Mouse (Mus musculus) hindbrain, embryonic 10.5 days (tissue): ENCODE data around the gene Rab1a. TPM values are rescaled to one million over a fixed set of nuclear protein-coding genes. Genes with fewer than 3 reads are reported as not detected.
"Not testable (repeated sequence)": the region's sequence is repeated elsewhere in the genome, so short reads cannot be mapped to it uniquely, and the experiment has no call there.

Experiments used
- DNase-seq: peaks from one replicate; pipeline ENCODE4 v3.0.0-alpha.2; 2017; ENCODE audit warnings: low spot score
- H3K27ac ChIP-seq: fragments of 300-500 bp; sonication (generic); 2 replicates; pipeline ENCODE4 v1.5.1; 2016; ENCODE audit warnings: mild to moderate bottlenecking, moderate library complexity
- H3K27me3 ChIP-seq: fragments of 300-500 bp; sonication (generic); 2 replicates; pipeline ENCODE4 v1.6.1; 2016; ENCODE audit warnings: mild to moderate bottlenecking; ENCODE audit not compliant: poor library complexity, insufficient read depth, severe bottlenecking
- H3K36me3 ChIP-seq: fragments of 300-500 bp; sonication (generic); 2 replicates; pipeline ENCODE4 v1.6.1; 2016; ENCODE audit warnings: mild to moderate bottlenecking, moderate library complexity
- H3K4me1 ChIP-seq: fragments of 300-500 bp; sonication (generic); replicated peaks from 2 replicates; pipeline ENCODE4 v1.6.1; 2016; ENCODE audit warnings: mild to moderate bottlenecking
- H3K4me3 ChIP-seq: fragments of 300-500 bp; sonication (generic); 2 replicates; pipeline ENCODE4 v1.5.1; 2016; ENCODE audit warnings: mild to moderate bottlenecking, moderate library complexity
- H3K9me3 ChIP-seq: fragments of 300-500 bp; sonication (generic); 2 replicates; pipeline ENCODE4 v1.6.1; 2016; ENCODE audit warnings: mild to moderate bottlenecking, moderate library complexity
- WGBS: fragments of 180-500 bp; shearing (Covaris S2); methylation state at CpG from one replicate; pipeline ENCODE4 v1.1.7; 2016; 5-methylcytosine and 5-hydroxymethylcytosine counted together
- polyA plus RNA-seq: library from polyadenylated mRNA; unstranded; fragments of >200 nt; fragmentation: Nextera tagmentation; extraction: Ambion mirVana; gene quantifications from 2 replicates; pipeline ENCODE4 v1.2.1, GENCODE M21; 2016

Gene Rab1a
- polyA plus RNA-seq, 1 experiment from 2014 or later: 208 TPM

- WGBS: 64% methylated on average over 7 of the region's 7 CpGs
- no peak for DNase-seq
- peak overlapping the region; percentile 92 for H3K27ac ChIP-seq
Observed at GRCm38 (mm10) chr11:20202299-20203011, 1.2 kb downstream of the Rab1a start.

GRCm38 (mm10) chr11:20204321-20204720 is 3.1 kb downstream of the Rab1a start:
- H3K36me3 ChIP-seq: peaks cover 14% of the 10 kb centered on the region
- no peaks in the 10 kb centered on the region for H3K9me3 ChIP-seq
- no peak overlapping the region for H3K27ac ChIP-seq
- H3K4me1 ChIP-seq: peaks cover 41% of the 10 kb centered on the region
- no peaks in the 10 kb centered on the region for H3K27me3 ChIP-seq
- 82% methylated on average over 2 of the region's 2 CpGs for WGBS
- no peak overlapping the region for H3K4me3 ChIP-seq
- no peak for DNase-seq

More at GRCm38 (mm10) chr11:20202299-20203011, 1.2 kb downstream of the Rab1a start:
- Histone ChIP-seq H3K4me3 (peak overlapping the region; percentile 99), H3K27me3 (no peaks in the 10 kb centered on the region), H3K4me1 (peaks cover 41% of the 10 kb centered on the region), H3K9me3 (no peaks in the 10 kb centered on the region), H3K36me3 (peaks cover 9% of the 10 kb centered on the region)

GRCm38 (mm10) chr11:20204870-20205446 is 3.7 kb downstream of the Rab1a start:
- peaks cover 41% of the 10 kb centered on the region for H3K4me1 ChIP-seq
- H3K27me3 ChIP-seq: no peaks in the 10 kb centered on the region
- H3K36me3 ChIP-seq: peaks cover 14% of the 10 kb centered on the region
- WGBS: 85% methylated on average over 9 of the region's 9 CpGs
- no peak overlapping the region for H3K4me3 ChIP-seq
- no peak overlapping the region for H3K27ac ChIP-seq
- DNase-seq: no peak
- H3K9me3 ChIP-seq: no peaks in the 10 kb centered on the region

GRCm38 (mm10) chr11:20205538-20205937 is 4.3 kb downstream of the Rab1a start:
- H3K4me1 ChIP-seq: peaks cover 37% of the 10 kb centered on the region
- no peak for DNase-seq
- 88% methylated on average over 4 of the region's 4 CpGs for WGBS
- H3K9me3 ChIP-seq: no peaks in the 10 kb centered on the region
- H3K27ac ChIP-seq: no peak overlapping the region
- H3K36me3 ChIP-seq: peaks cover 14% of the 10 kb centered on the region
- H3K27me3 ChIP-seq: no peaks in the 10 kb centered on the region
- no peak overlapping the region for H3K4me3 ChIP-seq

- 96% methylated on average over 2 of the region's 2 CpGs for WGBS
- Histone ChIP-seq H3K36me3 (peaks cover 14% of the 10 kb centered on the region), H3K4me1 (peaks cover 35% of the 10 kb centered on the region), H3K27me3 (no peaks in the 10 kb centered on the region), H3K27ac (no peak overlapping the region), H3K4me3 (no peak overlapping the region), H3K9me3 (no peaks in the 10 kb centered on the region)
- DNase-seq: no peak
Observed at GRCm38 (mm10) chr11:20206626-20207223, 5.5 kb downstream of the Rab1a start.

GRCm38 (mm10) chr11:20207589-20207988 is 6.4 kb downstream of the Rab1a start:
- H3K4me3 ChIP-seq: no peak overlapping the region
- DNase-seq: no peak
- no peaks in the 10 kb centered on the region for H3K27me3 ChIP-seq
- H3K4me1 ChIP-seq: peaks cover 31% of the 10 kb centered on the region
- 83% methylated on average over 2 of the region's 2 CpGs for WGBS
- H3K36me3 ChIP-seq: peaks cover 14% of the 10 kb centered on the region
- H3K27ac ChIP-seq: no peak overlapping the region
- H3K9me3 ChIP-seq: no peaks in the 10 kb centered on the region

GRCm38 (mm10) chr11:20211838-20212237 is 10.6 kb downstream of the Rab1a start:
- peaks cover 26% of the 10 kb centered on the region for H3K36me3 ChIP-seq
- 83% methylated on average over 2 of the region's 2 CpGs for WGBS
- peaks cover under 1% of the 10 kb centered on the region; the same call in 1 of the 2 replicates for H3K4me1 ChIP-seq
- H3K27me3 ChIP-seq: no peaks in the 10 kb centered on the region
- no peaks in the 10 kb centered on the region for H3K9me3 ChIP-seq
- H3K27ac ChIP-seq: no peak overlapping the region
- no peak overlapping the region for H3K4me3 ChIP-seq
- DNase-seq: no peak

- H3K9me3 ChIP-seq: no peaks in the 10 kb centered on the region
- 98% methylated on average over 1 of the region's 1 CpGs for WGBS
- DNase-seq: no peak
- H3K36me3 ChIP-seq: peaks cover 51% of the 10 kb centered on the region
- H3K27ac ChIP-seq: no peak overlapping the region
- no peaks in the 10 kb centered on the region for H3K4me1 ChIP-seq
- H3K27me3 ChIP-seq: no peaks in the 10 kb centered on the region
- no peak overlapping the region for H3K4me3 ChIP-seq
Observed at GRCm38 (mm10) chr11:20214779-20215178, 13.5 kb downstream of the Rab1a start.

GRCm38 (mm10) chr11:20216415-20216814 is 15.2 kb downstream of the Rab1a start:
- no peaks in the 10 kb centered on the region for H3K9me3 ChIP-seq
- peaks cover 68% of the 10 kb centered on the region for H3K36me3 ChIP-seq
- no peaks in the 10 kb centered on the region for H3K4me1 ChIP-seq
- no peak for DNase-seq
- H3K4me3 ChIP-seq: no peak overlapping the region
- H3K27me3 ChIP-seq: no peaks in the 10 kb centered on the region
- H3K27ac ChIP-seq: no peak overlapping the region
- 91% methylated on average over 4 of the region's 4 CpGs for WGBS

- 96% methylated on average over 1 of the region's 1 CpGs for WGBS
- H3K4me3 ChIP-seq: no peak overlapping the region
- no peaks in the 10 kb centered on the region for H3K27me3 ChIP-seq
- no peaks in the 10 kb centered on the region for H3K9me3 ChIP-seq
- peaks cover 70% of the 10 kb centered on the region for H3K36me3 ChIP-seq
- DNase-seq: no peak
- H3K27ac ChIP-seq: no peak overlapping the region
- H3K4me1 ChIP-seq: no peaks in the 10 kb centered on the region
Observed at GRCm38 (mm10) chr11:20217227-20217626, 16.0 kb downstream of the Rab1a start.

GRCm38 (mm10) chr11:20221671-20222070 is 20.4 kb downstream of the Rab1a start:
- not testable (repeated sequence) for H3K27ac ChIP-seq, H3K27me3 ChIP-seq, H3K4me3 ChIP-seq, H3K9me3 ChIP-seq, DNase-seq, H3K4me1 ChIP-seq
- H3K36me3 ChIP-seq: peaks cover 92% of the 10 kb centered on the region
- WGBS: 86% methylated on average over 1 of the region's 1 CpGs

- no peak overlapping the region for H3K4me3 ChIP-seq
- H3K27ac ChIP-seq: no peak overlapping the region
- no peaks in the 10 kb centered on the region for H3K9me3 ChIP-seq
- no peaks in the 10 kb centered on the region for H3K27me3 ChIP-seq
- peaks cover 4% of the 10 kb centered on the region; the same call in 1 of the 2 replicates for H3K4me1 ChIP-seq
- WGBS: 90% methylated on average over 6 of the region's 6 CpGs
- DNase-seq: no peak
- peaks cover 90% of the 10 kb centered on the region for H3K36me3 ChIP-seq
Observed at GRCm38 (mm10) chr11:20224196-20224595, 23.0 kb downstream of the Rab1a start.

GRCm38 (mm10) chr11:20225938-20226337 is 24.7 kb downstream of the Rab1a start:
- no peaks in the 10 kb centered on the region for H3K9me3 ChIP-seq
- DNase-seq: no peak
- 96% methylated on average over 4 of the region's 4 CpGs for WGBS
- peaks cover 7% of the 10 kb centered on the region for H3K4me1 ChIP-seq
- H3K4me3 ChIP-seq: no peak overlapping the region
- H3K36me3 ChIP-seq: peaks cover 90% of the 10 kb centered on the region
- H3K27ac ChIP-seq: no peak overlapping the region
- no peaks in the 10 kb centered on the region for H3K27me3 ChIP-seq
